Mouse (Mus musculus) testis, adult 2 months (tissue): Measurements from ENCODE around the gene Prr5l.

Source experiments
- CTCF ChIP-seq: fragments of 200-500 bp; IDR thresholded peaks from 2 replicates; pipeline ENCODE4 v1.5.1; 2012; ENCODE audit warnings: low read depth, mild to moderate bottlenecking, inconsistent platforms, low read length, moderate library complexity; ENCODE audit not compliant: control insufficient read depth, insufficient read depth, insufficient replicate concordance
- POLR2A ChIP-seq: fragments of 200-500 bp; IDR thresholded peaks from 2 replicates; pipeline ENCODE4 v1.6.1; 2012; ENCODE audit warnings: low read depth, mild to moderate bottlenecking, inconsistent platforms, low read length, moderate library complexity; ENCODE audit not compliant: control insufficient read depth

DNA sequence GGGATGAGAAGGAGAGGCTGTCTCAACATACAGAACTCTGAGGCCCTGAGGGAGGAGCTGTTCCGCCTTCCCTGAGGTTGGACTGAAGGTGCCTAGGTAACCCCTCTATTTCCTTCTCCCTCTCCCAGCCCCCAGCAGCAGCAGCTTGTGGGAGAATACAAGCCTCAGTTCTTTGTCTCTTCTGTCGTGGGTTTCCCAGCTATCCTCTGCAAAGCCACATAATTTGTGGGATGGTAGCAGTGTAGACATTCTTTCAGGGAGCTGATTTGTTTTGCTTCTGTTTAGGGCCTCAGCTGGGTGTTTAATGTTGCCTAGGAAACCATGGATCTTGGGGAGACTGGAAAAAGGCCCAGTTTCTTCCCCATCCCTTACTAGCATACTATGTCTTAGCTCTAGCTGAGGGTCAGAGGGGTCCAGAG lies 37.3 kb upstream of the Prr5l start:
- TF ChIP-seq POLR2A, result no peak
- TF ChIP-seq CTCF, result no peak
